Mouse (Mus musculus) splenic B cell, adult 2 months (primary cell): ENCODE measurements around the gene Proser2.

Experiments used
- DNase-seq: peaks from one replicate; pipeline ENCODE4 v3.0.0-alpha.2; 2011; ENCODE audit warnings: low read depth, low spot score
- H3K27me3 ChIP-seq: 2 replicates; pipeline ENCODE4 v1.6.1; 2012; ENCODE audit warnings: mild to moderate bottlenecking, low read length, moderate library complexity, mixed read lengths; ENCODE audit not compliant: control insufficient read depth, poor library complexity, insufficient read depth, severe bottlenecking
- H3K36me3 ChIP-seq: 2 replicates; pipeline ENCODE4 v1.6.1; 2012; ENCODE audit warnings: mild to moderate bottlenecking, low read length, moderate library complexity, mixed read lengths; ENCODE audit not compliant: control insufficient read depth, poor library complexity, insufficient read depth, severe bottlenecking

The Proser2 gene

DNA sequence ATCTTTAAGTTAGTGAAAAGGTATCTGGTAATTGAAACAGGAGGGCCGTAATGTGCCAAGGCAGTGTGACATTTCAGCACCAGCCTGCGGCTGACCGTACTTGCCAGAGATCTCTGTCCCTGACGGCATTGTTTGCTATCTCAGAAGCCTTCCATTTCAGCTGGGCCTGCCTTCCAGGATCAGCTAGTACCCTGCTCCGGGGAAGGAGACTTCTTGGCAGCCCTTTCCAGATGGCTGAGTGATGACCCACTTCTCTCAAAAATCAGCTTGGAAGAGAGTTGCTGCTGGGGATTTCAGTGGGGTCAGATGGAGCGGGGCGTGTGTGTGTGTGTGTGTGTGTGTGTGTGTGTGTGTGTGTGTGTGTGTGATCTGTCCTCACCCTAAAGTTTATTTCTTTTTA, 16.9 kb upstream of the Proser2 start:
- Histone ChIP-seq H3K36me3 (no peaks in the 10 kb centered on the region), H3K27me3 (no peaks in the 10 kb centered on the region)
- no peak for DNase-seq

DNA sequence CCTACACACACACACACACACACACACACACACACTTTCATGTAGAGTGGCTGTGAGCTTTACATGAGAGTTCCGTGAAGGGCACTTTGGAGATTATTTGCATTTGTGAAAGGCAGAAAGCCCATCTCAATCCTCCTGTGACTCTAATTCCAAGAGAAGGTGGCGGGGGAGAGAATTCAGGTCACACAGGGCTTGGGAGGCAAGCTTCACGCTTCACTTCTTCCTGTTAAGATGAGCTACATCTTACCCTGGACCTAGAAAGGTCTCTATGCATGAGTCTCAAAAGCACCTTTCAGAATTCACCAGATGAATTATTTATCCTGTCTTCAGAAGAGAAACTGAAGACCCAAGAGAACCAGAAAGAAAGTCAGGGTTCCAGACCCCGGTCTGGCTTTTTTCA, 16.2 kb upstream of the Proser2 start:
- no peak for DNase-seq
- no peaks in the 10 kb centered on the region for H3K27me3 ChIP-seq
- H3K36me3 ChIP-seq, result no peaks in the 10 kb centered on the region

DNA sequence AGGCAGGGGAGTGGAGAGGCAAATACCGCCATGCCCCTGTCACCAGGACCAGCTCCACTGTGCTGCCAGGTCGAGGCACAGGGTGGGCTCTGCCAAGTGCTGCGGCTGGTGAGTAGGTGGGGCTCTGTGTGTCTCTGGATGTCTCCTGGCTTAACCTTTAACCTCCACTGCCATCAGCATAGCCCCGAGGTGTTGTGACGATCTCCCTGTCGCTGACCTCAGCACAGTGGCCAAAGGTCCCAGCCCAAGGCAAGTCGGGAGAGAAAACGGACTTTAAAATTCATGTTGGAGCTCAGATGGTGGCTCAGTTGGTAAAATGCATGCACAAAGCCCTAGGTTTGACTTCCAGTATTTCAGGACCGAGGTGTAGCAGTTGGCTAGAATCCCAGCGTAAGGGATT, 15.6 kb upstream of the Proser2 start:
- Histone ChIP-seq H3K27me3 (no peaks in the 10 kb centered on the region), H3K36me3 (no peaks in the 10 kb centered on the region)
- DNase-seq, result no peak

DNA sequence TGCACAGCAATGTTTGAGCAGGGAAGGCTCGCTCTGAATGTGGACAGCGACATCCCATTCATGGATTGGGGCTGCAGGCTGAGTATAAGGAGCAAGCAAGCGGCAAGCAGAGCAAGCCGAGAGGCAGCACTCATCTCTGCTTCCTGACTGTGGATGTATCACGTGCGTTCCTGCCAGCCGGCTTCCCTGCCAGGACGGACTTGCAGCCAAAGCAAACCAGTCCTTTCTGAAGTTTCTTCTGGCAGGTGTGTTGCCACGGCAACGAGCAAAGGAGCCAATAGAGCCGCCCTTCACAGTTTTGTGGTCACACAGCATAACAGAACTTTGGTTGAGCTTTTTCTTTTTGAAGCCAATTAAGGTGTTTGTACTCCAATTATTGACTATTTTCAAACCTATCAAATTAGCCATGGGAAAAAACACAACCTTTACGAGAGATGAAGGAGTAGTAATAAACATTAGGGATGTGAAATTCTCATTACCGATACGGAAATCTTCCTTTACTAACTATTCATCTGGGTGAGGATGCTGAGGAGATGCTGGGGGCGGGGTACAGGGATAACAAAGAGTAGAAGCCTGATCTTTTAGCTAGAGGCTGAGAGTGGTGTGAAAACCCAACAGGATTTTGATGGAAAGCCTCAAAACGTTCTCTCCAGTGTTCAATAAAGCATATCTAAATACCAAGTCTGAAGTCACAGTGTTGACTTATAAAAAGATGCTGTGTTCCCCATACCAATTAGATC, 13.1 kb upstream of the Proser2 start:
- H3K36me3 ChIP-seq, result no peaks in the 10 kb centered on the region
- DNase-seq, result no peak
- no peaks in the 10 kb centered on the region for H3K27me3 ChIP-seq

DNA sequence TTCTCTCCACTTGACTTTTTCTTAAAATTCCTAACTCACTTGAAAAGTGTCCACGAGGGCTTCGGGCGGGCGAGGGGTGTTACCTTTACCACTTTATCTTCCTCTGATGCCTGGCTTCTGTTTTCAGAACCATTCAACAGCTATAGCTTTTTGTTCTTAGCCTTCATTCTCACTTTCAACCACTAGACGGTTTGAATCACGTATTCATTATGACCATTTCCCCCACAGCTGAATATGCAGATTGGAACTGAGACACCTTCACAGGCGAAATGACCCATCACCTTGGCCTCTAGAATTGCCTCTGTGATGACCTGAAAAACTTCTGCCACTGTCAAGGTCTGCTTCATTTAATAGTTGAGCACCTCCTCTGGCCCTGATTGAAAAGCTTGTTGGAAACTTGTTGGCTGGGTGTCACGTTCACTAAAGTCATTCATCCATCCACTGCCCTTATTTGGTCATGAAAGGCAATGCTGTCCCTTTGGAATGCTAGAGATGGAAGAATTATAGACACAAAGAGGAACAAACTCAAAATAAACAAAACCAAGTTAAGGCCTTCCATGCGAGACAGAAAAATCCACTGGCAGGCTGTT, 10.7 kb upstream of the Proser2 start:
- no peak for DNase-seq
- Histone ChIP-seq H3K36me3 (no peaks in the 10 kb centered on the region), H3K27me3 (no peaks in the 10 kb centered on the region)

DNA sequence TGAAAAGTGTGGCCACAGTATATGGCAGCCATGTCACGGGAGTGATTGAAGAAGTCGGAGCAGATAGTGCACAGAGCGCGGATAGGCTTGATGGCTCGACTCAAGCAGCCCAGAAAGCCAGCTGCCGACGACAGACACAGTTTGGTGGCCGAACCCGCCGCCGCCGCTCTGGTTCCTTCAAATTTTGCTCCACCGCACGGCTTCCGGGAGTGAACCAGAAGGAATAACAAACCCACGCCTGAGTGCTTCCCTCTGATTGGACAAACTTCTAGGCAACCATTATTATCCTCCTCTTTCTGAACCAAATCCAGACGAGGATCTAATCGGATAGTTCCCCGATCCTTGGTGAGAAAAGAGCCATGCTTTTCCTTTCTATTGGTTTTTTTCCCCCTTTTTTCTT, 3.9 kb upstream of the Proser2 start:
- no peak for DNase-seq
- H3K36me3 ChIP-seq, result no peaks in the 10 kb centered on the region
- no peaks in the 10 kb centered on the region for H3K27me3 ChIP-seq

DNA sequence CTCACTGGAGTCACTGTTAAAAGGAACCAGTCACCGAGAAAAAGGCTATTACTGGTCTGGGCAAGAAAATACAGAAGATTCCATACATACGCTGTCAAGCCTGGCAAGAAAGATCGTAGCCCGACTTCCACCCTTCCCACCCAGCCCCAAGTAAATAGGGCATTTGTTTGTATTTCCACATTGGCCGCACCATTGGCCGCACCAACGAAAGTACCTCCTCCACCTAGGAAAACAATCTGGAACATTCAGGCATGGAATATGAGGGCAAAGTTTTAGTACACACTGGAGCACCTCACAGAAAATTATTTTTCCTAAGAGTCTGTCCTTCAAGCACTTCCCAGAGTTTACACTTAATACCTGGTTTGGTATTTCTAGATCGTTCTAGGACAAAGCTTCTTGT, 1.1 kb downstream of the Proser2 start:
- Histone ChIP-seq H3K27me3 (no peaks in the 10 kb centered on the region), H3K36me3 (no peaks in the 10 kb centered on the region)
- no peak for DNase-seq

DNA sequence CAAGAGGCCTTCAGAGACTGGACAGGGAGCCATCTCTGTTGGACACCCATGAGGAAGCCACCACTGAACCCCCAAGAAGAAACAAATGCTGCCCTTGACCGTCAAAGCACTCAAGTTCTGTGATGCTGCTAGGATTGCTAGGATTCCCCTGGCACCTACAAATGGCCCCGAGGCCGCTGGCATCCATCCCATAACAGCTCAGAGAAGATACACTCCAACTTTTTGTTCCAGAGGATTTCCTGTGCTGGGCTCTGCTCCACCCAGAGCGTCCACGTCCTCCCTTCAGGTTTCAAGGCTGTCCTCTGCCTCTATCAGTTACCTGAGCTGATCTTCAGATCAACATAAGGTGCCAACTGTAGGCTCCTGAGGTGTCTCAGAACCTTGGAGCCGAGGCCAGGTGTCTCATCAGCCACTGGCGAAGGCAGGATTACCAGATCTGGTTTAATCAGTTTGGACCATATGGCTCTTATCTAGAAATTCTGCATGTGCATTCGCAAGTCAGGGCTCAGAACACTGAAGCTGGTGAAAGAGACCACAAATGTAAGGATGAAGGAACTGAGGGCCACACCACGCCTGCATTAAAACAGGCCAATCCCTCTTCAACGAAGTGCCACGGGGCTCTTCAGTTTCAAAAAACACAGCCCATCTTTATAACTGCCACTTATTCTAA, 1.7 kb downstream of the Proser2 start:
- no peak for DNase-seq
- H3K27me3 ChIP-seq, result no peaks in the 10 kb centered on the region
- H3K36me3 ChIP-seq, result no peaks in the 10 kb centered on the region

DNA sequence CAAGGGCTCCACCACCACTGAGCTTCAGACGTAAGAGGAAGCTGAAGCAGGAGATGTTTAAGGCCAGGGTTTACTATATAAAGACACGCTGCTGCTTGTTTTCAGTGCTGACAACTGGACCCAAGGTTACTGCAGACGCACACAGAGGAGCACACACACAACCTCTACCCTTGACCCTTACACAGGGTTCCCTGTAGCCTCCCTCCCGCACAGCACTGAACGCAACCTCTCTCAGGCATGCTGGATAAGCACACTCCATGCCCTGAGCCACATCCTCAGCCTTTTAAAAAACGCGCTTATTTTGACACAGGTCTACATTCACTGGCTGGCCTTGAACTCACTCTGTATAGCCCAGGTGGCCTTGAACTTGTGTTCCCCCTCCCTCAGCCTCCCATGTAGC, 7.0 kb downstream of the Proser2 start:
- H3K36me3 ChIP-seq, result no peaks in the 10 kb centered on the region
- no peak for DNase-seq
- no peaks in the 10 kb centered on the region for H3K27me3 ChIP-seq

DNA sequence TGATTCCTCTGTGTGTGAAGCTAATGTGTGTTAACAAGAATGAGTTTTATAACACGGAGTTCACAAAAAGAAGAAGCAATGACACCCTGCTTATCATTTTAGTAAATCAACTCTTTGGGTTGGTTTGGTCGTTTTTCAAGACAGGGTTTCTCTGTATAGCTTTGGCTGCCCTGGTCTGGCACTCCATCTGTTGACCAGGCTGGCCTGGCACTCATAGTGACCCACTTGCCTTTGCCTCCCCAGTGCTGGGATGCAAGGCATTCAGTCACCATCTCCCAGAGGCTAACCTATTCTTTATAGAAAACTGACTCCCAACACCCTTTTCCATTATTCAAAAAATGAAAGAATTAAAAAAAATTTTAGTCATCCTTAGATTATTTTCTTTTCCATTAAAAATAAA, 8.9 kb downstream of the Proser2 start:
- Histone ChIP-seq H3K27me3 (no peaks in the 10 kb centered on the region), H3K36me3 (no peaks in the 10 kb centered on the region)
- DNase-seq, result no peak

DNA sequence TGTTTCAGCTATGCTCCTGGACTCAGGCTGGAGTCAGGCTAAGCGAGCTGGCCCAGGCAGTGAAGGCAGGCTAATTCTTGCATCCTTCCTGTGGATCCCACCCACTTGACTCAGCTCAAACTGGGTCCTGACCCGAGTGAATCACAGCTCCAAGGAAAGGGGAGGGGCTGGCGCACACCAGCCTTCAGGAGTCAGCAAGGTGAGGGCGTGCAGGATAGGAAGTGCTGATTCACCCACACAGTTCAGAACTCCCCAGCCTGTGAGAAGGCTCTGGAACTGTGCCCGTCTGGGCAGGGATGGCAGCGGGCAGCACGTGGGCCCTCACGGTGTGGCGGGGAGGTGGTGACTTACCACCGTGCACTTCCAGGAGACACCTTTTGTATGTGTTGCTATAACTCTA, 11.8 kb downstream of the Proser2 start:
- no peak for DNase-seq
- no peaks in the 10 kb centered on the region for H3K27me3 ChIP-seq
- H3K36me3 ChIP-seq, result no peaks in the 10 kb centered on the region

DNA sequence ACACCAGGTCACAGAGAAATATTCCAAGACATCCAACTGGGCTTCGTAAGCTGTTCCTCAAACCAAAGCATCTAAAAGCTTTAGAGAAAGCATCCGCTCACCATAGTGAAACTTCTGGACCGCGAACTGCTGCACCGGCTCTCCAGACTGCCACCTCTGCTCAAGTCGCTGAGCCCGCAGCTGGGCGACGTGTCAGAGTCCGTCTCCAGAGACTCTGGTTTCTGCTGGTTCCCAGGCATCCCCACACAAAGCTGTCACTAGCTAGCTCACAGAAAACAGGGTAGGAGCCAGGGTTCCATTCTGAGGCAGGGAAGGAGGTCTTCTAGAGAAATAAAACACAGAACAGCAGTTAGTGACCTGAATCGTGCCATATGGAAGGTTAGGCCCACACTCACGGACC, 16.2 kb downstream of the Proser2 start:
- no peaks in the 10 kb centered on the region for H3K27me3 ChIP-seq
- no peak for DNase-seq
- no peaks in the 10 kb centered on the region for H3K36me3 ChIP-seq

DNA sequence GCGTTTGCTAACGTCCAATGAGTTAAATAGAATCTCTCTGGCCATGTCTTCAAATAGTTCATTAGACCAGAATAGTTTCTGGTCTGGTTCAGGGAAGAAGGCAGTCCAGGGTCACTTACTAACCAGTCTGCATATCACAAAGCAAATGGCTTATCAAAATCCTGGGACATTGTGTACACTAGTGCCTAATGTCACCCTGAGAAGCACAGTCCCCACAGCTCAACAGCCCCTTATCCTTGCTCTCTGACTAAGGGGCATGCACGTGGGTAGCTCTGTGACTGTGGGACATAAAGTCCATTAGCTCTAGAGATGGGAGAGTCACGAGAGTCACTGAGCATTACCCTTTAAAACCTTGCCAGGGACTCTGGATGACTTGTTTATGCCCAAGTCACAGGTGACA, 17.4 kb downstream of the Proser2 start:
- DNase-seq, result no peak
- Histone ChIP-seq H3K36me3 (no peaks in the 10 kb centered on the region), H3K27me3 (no peaks in the 10 kb centered on the region)

DNA sequence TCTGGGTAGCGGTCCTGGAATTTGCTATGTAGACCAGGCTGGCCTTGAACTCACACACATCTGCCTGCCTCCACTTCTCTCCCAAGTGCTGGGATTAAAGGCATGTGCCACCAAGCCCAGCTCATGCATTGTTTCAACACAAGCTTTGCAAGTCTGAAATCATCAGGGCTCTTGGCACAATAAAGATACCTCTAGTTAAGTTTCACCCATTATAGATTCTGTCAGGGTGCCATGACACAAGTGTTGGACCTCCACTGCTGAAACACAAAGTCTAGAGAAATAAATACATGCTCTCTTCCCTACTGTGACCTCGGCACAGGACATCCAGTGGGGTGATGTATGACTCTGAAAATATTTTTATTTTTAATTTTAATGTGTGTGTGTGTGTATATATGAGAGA, 24.6 kb downstream of the Proser2 start:
- no peak for DNase-seq
- no peaks in the 10 kb centered on the region for H3K27me3 ChIP-seq
- no peaks in the 10 kb centered on the region for H3K36me3 ChIP-seq

DNA sequence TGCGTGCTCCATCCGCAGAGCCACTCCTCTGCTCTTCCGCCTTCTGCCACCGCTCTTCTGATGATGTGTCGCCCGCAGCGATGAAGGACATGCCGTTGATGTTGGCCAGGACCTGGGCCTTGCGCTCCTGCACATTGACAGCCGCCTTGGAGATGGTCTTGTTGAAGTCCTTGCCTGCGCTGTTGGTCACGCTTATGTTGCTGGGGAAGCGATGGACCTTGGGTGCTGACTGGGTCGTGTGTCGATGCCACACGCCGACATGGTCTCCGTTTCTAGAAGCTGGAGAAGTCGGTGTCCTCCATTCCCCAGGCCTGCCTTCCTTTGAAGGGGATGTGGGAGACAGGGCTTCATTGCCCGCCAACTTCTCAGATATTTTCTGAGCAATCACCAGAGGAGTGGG, 29.3 kb downstream of the Proser2 start:
- Histone ChIP-seq H3K27me3 (no peaks in the 10 kb centered on the region), H3K36me3 (no peaks in the 10 kb centered on the region)
- DNase-seq, result no peak
